Mouse (Mus musculus) liver, embryonic 13.5 days (tissue): ENCODE measurements around the gene Fam161a. TPM values are rescaled to one million over a fixed set of nuclear protein-coding genes. Genes with fewer than 3 reads are reported as not detected.

Experiments
- ATAC-seq: fragments of 200-750 bp; cut with Nextera tagmentation; 2 replicates; pipeline ENCODE4 v1.8.0; 2017; ENCODE audit warnings: low read depth, mild to moderate bottlenecking, moderate number of reproducible peaks, moderate library complexity
- DNase-seq: peaks from one replicate; pipeline ENCODE4 v3.0.0; 2022
- H3K27ac ChIP-seq: fragments of 300-500 bp; sonication (generic); 2 replicates; pipeline ENCODE4 v1.5.1; 2015; ENCODE audit warnings: moderate library complexity, mild to moderate bottlenecking, inconsistent platforms
- H3K27me3 ChIP-seq: fragments of 300-500 bp; sonication (generic); 2 replicates; pipeline ENCODE4 v1.6.1; 2015; ENCODE audit warnings: mild to moderate bottlenecking, inconsistent platforms
- H3K36me3 ChIP-seq: fragments of 300-500 bp; sonication (generic); 2 replicates; pipeline ENCODE4 v1.6.1; 2015; ENCODE audit warnings: mild to moderate bottlenecking, inconsistent platforms
- H3K4me1 ChIP-seq: fragments of 300-500 bp; sonication (generic); replicated peaks from 2 replicates; pipeline ENCODE4 v1.6.1; 2015; ENCODE audit warnings: inconsistent platforms
- H3K4me2 ChIP-seq: fragments of 300-500 bp; sonication (generic); 2 replicates; pipeline ENCODE4 v1.6.1; 2015; ENCODE audit warnings: inconsistent platforms, mild to moderate bottlenecking, moderate library complexity
- H3K4me3 ChIP-seq: fragments of 300-500 bp; sonication (generic); replicated peaks from 2 replicates; pipeline ENCODE4 v1.5.1; 2015; ENCODE audit warnings: mild to moderate bottlenecking, inconsistent platforms
- H3K9ac ChIP-seq: fragments of 300-500 bp; sonication (generic); 2 replicates; pipeline ENCODE4 v1.6.1; 2015; ENCODE audit warnings: mild to moderate bottlenecking, inconsistent platforms
- H3K9me3 ChIP-seq: fragments of 300-500 bp; sonication (generic); replicated peaks from 2 replicates; pipeline ENCODE4 v1.6.1; 2016; ENCODE audit warnings: inconsistent platforms
- WGBS: fragments of 180-500 bp; shearing (Covaris S2); methylation state at CpG from one replicate; pipeline ENCODE4 v1.1.7; 2015; ENCODE audit not compliant: insufficient replicate concordance; 5-methylcytosine and 5-hydroxymethylcytosine counted together
- polyA plus RNA-seq: library from polyadenylated mRNA; unstranded; fragments of >200 nt; fragmentation: Nextera tagmentation; extraction: Ambion mirVana; gene quantifications from 2 replicates; pipeline ENCODE4 v1.2.1, GENCODE M21; 2015

The Fam161a gene
- polyA plus RNA-seq = 0.51 and 1.6 TPM in 2 replicates

DNA sequence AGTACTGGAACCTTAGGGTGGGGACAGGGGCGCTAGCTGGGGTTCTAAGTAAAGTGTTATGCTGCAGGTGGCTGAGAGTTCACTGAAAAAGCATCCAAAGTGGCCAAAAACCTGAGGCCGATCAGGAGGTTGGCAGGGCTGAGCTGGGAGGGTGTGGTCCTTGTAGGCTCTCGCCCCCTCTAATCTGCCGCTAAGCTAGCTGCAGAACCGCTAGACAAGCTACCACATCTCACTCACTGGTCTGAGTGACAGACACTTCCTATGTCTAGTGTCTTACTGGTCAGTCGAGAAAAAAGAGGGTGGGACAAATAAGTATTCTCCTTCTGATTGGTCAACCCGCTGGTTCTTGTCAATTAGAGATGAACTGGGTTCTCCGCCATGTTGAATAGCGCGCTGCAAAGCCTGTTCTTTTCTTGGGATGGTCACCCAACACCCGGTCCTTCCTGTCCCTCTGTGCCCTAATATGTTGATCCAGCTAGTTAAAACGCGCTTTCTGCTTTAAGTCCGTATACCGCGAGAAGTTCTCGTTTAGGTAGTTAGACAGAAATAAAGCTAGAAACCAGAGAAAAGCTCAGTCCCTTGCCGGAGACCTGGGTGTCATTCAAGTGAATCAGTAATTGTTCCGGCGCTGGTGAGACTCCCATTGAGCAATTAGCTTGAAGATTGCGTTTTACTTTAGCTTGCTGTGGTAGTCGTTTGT lies at the start of gene Fam161a:
Fam161a (plus strand) TSS at position 51 of the 700 bp plus-strand sequence.
- Histone ChIP-seq H3K9ac (peak within 1 kb of the TSS; percentile 83), H3K4me1 (peaks cover 15% of the 10 kb centered on the region), H3K4me3 (peak within 1 kb of the TSS; percentile 68), H3K36me3 (peaks cover 23% of the 10 kb centered on the region), H3K27me3 (no peaks in the 10 kb centered on the region), H3K4me2 (peak within 1 kb of the TSS; percentile 90), H3K9me3 (no peaks in the 10 kb centered on the region), H3K27ac (peak within 1 kb of the TSS; percentile 94)
- DNase-seq (peak; percentile 82), ATAC-seq (peak; percentile 95)
- under 1% methylated on average over 22 of the region's 22 CpGs for WGBS

DNA sequence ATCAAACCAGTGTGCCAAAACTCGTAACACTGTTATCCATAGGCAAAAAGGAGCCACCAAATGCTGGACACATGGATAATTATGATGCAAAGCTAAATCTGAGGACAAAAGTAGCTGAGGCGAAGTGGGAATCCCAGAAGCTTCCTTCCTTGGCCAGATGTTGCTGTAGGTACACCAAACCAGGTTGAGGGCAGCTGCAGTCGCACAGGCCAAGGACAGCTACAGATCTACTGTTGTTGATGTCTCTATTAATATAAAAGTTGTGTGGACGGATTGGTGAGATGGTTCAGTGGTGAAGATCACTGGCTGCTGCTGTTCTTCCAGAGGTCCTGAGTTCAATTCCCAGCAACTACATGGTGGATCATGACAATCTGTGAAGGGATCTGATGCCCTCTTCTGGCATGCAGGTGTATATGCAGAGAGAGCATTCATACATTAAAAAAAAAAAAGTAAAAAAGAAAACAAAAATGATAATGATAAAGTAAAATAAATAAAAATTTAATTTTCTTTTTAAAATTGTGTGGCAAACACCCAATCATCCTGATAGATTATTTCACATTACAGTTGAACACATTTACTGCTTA lies 49.4 kb upstream of the Fam161a start:
- no peak for ATAC-seq

DNA sequence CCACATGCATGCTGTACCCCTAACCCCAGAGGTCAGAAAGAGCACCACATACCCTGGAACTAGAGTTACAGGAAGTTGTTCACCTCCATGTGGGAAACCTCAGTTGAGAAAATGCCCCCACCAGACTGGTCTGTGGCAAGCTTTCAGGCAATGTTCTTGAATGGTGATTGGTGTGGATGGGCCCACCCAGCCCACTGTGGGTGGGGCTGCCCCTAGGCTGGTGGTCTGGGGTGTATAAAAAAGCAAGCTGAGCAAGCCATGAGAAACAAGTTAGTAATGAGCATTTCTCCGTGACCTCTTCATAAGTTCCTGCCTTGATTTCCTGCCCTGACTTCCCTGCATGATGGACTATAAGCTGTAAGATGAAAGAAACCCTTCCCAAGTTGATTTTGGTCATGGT lies 45.2 kb upstream of the Fam161a start:
- DNase-seq (no peak), ATAC-seq (no peak)
- H3K4me1 ChIP-seq = no peaks in the 10 kb centered on the region
- no peak overlapping the region for H3K4me3 ChIP-seq
- no peaks in the 10 kb centered on the region for H3K9me3 ChIP-seq
- H3K4me2 ChIP-seq = no peak overlapping the region
- H3K36me3 ChIP-seq = peaks cover 11% of the 10 kb centered on the region; the same call in 1 of the 2 replicates
- no peak overlapping the region for H3K27ac ChIP-seq
- WGBS = 73% methylated on average over 1 of the region's 1 CpGs
- no peaks in the 10 kb centered on the region for H3K27me3 ChIP-seq
- H3K9ac ChIP-seq = no peak overlapping the region

More for the DNA sequence above, 49.4 kb upstream of the Fam161a start:
- Histone ChIP-seq H3K4me1 (no peaks in the 10 kb centered on the region), H3K27ac (no peak overlapping the region), H3K27me3 (no peaks in the 10 kb centered on the region), H3K9ac (no peak overlapping the region), H3K9me3 (no peaks in the 10 kb centered on the region), H3K4me3 (no peak overlapping the region), H3K4me2 (no peak overlapping the region), H3K36me3 (peaks cover 6% of the 10 kb centered on the region)
- no peak for DNase-seq
- 67% methylated on average over 4 of the region's 4 CpGs for WGBS

DNA sequence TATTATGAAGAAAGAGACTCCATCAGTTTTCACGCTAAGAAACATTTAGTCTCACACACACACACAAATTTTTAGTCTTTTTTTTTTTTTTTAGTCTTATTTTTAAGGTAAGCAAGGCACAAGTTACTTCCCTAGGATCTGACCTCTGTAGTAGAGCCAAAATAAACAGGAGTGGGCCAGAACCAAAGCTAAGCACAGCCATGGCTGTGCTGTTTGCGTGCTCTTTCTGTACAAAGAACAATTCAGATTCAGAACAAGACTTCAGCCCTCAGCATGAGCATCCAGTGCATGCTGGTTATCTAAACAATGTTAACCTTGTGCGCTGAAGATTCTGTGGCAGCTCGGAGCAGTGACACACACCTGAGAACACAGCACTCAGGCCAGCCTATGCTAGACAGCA lies 42.9 kb upstream of the Fam161a start:
- Histone ChIP-seq H3K9ac (no peak overlapping the region), H3K27ac (no peak overlapping the region), H3K36me3 (peaks cover 12% of the 10 kb centered on the region; the same call in 1 of the 2 replicates), H3K4me3 (no peak overlapping the region), H3K4me2 (no peak overlapping the region), H3K4me1 (no peaks in the 10 kb centered on the region), H3K27me3 (no peaks in the 10 kb centered on the region), H3K9me3 (no peaks in the 10 kb centered on the region)
- no peak for DNase-seq
- WGBS = 77% methylated on average over 4 of the region's 4 CpGs
- ATAC-seq = no peak

DNA sequence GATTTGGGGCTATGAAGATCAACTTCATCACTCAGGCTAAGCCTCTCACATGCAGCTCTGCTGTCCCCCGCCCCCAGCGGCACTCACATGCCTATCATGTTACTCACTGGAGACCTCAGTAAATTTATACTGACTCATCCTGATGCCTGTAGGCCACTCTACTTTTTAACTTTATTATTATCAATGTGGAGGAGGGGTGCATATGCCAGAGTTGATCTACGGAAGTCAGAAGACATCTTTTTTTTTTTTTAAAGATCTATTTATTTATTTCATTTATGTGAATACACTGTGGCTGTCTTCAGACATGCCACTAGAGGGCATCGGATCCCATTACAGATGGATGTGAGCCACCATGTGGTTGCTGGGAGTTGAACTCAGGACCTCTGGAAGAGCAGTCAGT lies 41.8 kb upstream of the Fam161a start:
- peaks cover 12% of the 10 kb centered on the region; the same call in 1 of the 2 replicates for H3K36me3 ChIP-seq
- H3K27me3 ChIP-seq = no peaks in the 10 kb centered on the region
- H3K9ac ChIP-seq = no peak overlapping the region
- no peak for ATAC-seq
- H3K4me1 ChIP-seq = peaks cover 8% of the 10 kb centered on the region
- H3K27ac ChIP-seq = no peak overlapping the region
- H3K4me3 ChIP-seq = no peak overlapping the region
- DNase-seq = no peak
- 73% methylated on average over 4 of the region's 4 CpGs for WGBS
- H3K4me2 ChIP-seq = no peak overlapping the region
- H3K9me3 ChIP-seq = no peaks in the 10 kb centered on the region

DNA sequence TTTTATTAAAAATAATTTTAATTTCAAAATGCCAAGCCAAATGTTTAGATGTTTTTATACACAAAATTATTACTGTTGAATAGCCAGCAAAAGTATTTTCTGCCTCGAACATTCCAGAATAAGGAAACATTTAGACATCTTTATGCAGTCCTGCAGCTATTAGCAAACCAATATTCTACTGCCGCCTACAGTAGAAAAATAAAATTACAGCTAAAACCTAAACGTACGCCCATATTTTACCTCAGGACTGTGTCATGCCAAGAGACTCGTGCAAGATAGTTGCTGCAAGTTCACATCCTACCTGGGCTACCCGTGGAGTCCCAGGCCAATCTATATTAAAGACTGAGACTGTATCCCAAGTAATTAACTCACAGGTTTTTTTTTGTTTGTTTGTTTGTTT lies 37.8 kb upstream of the Fam161a start:
- Histone ChIP-seq H3K36me3 (peaks cover 27% of the 10 kb centered on the region), H3K27me3 (no peaks in the 10 kb centered on the region), H3K9ac (no peak overlapping the region), H3K27ac (no peak overlapping the region), H3K4me1 (peaks cover 22% of the 10 kb centered on the region), H3K9me3 (peaks cover 10% of the 10 kb centered on the region), H3K4me3 (no peak overlapping the region), H3K4me2 (no peak overlapping the region)
- 30% methylated on average over 6 of the region's 6 CpGs for WGBS
- DNase-seq (no peak), ATAC-seq (no peak)

DNA sequence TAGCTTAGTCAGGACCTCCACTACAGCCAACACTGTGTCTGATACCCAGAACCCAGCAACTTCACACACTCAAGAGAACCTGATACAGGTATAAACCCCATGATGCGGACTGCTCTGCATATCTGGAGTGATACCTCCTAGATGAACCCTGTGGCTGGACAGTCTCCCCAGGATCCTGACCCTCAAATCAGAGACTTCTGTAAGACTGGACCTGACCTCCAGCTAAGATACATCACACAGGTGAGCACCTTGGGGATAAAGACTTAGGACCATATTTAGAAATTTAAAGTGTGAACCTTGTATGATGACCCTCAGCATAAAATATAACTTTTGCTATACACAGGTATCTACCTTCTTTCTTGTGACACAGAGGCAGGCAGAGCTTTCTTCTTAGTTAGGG lies 36.8 kb upstream of the Fam161a start:
- peaks cover 25% of the 10 kb centered on the region for H3K4me1 ChIP-seq
- no peak overlapping the region for H3K27ac ChIP-seq
- H3K4me3 ChIP-seq = no peak overlapping the region
- peaks cover 10% of the 10 kb centered on the region for H3K9me3 ChIP-seq
- 82% methylated on average over 1 of the region's 1 CpGs for WGBS
- H3K27me3 ChIP-seq = no peaks in the 10 kb centered on the region
- ATAC-seq (no peak), DNase-seq (no peak)
- peaks cover 30% of the 10 kb centered on the region for H3K36me3 ChIP-seq
- no peak overlapping the region for H3K9ac ChIP-seq
- no peak overlapping the region for H3K4me2 ChIP-seq

DNA sequence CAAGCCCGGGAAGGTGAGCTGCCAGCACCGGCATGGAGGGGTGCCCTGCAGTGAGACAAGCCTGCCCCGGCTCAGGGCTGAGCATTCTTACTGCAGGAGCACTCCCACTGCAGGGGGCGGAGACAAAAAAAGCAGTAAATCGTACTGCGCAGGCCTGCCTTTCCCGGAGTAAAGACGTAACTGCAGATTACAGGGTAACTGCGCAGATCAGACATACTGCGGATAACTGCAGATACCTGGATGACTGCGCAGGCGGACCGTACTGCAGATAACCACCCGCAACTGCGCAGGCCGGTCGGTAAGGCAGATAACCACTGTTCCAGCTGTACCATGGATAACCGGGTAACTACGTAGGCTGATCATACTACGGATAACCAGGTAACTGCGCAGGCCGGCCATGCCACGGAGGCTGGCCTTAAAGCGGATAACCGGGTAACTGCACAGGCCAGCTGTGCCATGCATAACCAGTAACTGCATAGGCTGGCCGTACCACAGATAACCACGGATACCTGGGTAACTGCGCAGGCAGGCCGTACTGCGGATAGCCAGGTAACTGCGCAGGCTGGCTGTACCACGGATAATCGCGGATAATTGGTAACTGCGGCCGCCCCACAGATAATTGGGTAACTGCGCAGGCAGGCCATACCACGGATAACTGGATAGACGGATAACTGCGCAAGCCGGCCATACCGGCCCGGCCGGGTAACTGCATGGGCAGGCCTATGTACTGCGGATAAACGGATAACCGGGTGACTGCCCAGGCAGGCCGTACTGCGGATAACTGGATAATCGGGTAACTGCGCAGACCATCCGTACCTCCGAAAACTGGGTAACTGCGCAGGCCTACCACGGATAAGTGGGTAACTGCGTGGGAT lies 35.3 kb upstream of the Fam161a start, which contains the start of gene Zrsr1:
Zrsr1 (plus strand) TSS at position 171 of the 875 bp plus-strand sequence.
- ATAC-seq = peak; percentile 90
- peak; percentile 80 for DNase-seq
- Histone ChIP-seq H3K4me2 (peak within 1 kb of the TSS; percentile 79), H3K27ac (peak within 1 kb of the TSS; percentile 99), H3K36me3 (peaks cover 31% of the 10 kb centered on the region), H3K27me3 (no peaks in the 10 kb centered on the region), H3K9ac (peak within 1 kb of the TSS; percentile 80), H3K4me3 (peak within 1 kb of the TSS; percentile 71), H3K9me3 (peaks cover 10% of the 10 kb centered on the region), H3K4me1 (peaks cover 40% of the 10 kb centered on the region)
- WGBS = 44% methylated on average over 56 of the region's 56 CpGs

DNA sequence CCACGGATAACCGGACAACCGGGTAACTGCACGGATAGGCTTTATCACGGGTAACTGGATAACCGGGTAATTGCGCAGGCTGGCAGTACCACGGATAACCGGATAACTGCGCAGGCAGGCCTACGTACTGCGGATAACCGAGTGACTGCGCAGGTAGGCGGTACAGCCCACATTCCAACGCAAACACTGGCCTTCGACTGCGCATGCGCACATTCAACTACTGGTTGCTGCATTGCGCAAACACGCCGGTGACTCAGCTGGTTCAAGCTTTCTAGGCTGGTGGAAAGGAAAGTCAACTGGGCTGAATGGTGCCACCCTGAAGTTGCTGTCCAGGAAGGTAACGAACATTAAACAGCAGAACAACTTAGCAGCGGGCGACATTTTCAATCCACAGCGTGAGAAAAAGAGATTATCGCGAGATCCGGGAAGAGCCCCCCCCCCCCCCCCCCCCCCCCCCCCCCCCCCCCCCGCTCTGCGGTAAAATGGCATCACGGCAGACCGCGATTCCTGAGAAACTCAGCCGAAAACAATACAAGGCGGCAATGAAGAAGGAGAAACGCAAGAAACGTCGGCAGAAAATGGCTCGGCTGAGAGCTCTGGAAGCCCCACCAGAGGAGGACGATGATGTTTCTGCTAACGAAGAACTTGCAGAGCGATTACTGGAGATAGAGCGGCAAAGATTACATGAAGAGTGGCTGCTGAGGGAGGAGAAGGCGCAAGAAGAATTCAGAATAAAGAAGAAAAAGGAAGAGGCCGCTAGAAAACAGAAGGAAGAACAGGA lies 34.4 kb upstream of the Fam161a start:
- H3K9ac ChIP-seq = peak overlapping the region; percentile 80
- peak overlapping the region; percentile 79 for H3K4me2 ChIP-seq
- peak overlapping the region; percentile 71 for H3K4me3 ChIP-seq
- WGBS = 46% methylated on average over 44 of the region's 46 CpGs
- H3K36me3 ChIP-seq = peaks cover 39% of the 10 kb centered on the region
- ATAC-seq (peak; percentile 56), DNase-seq (peak; percentile 80)
- peaks cover 10% of the 10 kb centered on the region for H3K9me3 ChIP-seq
- H3K27me3 ChIP-seq = no peaks in the 10 kb centered on the region
- H3K27ac ChIP-seq = peak overlapping the region; percentile 99
- peaks cover 48% of the 10 kb centered on the region for H3K4me1 ChIP-seq

DNA sequence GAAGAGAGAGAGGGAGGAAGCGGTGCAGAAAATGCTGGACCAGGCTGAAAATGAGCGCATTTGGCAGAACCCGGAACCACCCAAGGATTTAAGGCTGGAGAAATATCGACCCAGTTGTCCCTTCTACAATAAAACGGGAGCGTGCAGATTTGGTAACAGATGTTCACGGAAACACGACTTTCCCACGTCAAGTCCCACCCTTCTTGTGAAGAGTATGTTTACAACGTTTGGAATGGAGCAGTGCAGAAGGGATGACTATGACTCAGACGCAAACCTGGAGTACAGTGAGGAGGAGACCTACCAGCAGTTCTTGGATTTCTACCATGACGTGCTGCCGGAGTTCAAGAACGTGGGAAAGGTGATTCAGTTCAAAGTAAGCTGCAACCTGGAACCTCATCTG lies 33.7 kb upstream of the Fam161a start:
- peak overlapping the region; percentile 71 for H3K4me3 ChIP-seq
- H3K36me3 ChIP-seq = peaks cover 45% of the 10 kb centered on the region
- H3K4me2 ChIP-seq = peak overlapping the region; percentile 70
- H3K27me3 ChIP-seq = no peaks in the 10 kb centered on the region
- ATAC-seq = no peak
- DNase-seq = no peak
- 47% methylated on average over 14 of the region's 14 CpGs for WGBS
- peaks cover 10% of the 10 kb centered on the region for H3K9me3 ChIP-seq
- peak overlapping the region; percentile 86 for H3K27ac ChIP-seq
- H3K4me1 ChIP-seq = peaks cover 52% of the 10 kb centered on the region
- peak overlapping the region; percentile 78 for H3K9ac ChIP-seq
